Mouse (Mus musculus): ENCODE results near the gene Naip6. TPM values are rescaled to one million over a fixed set of nuclear protein-coding genes. Genes with fewer than 3 reads are reported as not detected.

The Naip6 gene
- total RNA-seq, 2 experiments from 2014 or later: 0.08 to 0.09 TPM

Other genes with a start within 250 kb of the Naip6 start
- gene Bdp1, start 213.6 kb downstream of the Naip6 start, total RNA-seq (2021): 10 to 100 TPM; 11.7 to 12.1 TPM
- 10 to 100 TPM; 11.0 to 12.7 TPM for gene Serf1, start 209.7 kb downstream of the Naip6 start, total RNA-seq (2021)
- gene Smn1, start 192.8 kb downstream of the Naip6 start, total RNA-seq (2021): 10 to 100 TPM; 16.6 to 16.9 TPM
- gene Naip2, start 115.6 kb downstream of the Naip6 start, total RNA-seq (2021): under 1 TPM in 1 of 2 experiments, not detected in 1; 0.08 TPM
- gene Naip5, start 71.4 kb downstream of the Naip6 start, total RNA-seq (2021): under 1 TPM; 0.08 to 0.13 TPM
- not detected for gene Naip1, start 135.2 kb upstream of the Naip6 start, total RNA-seq (2021)
- gene Gtf2h2, start 174.9 kb upstream of the Naip6 start, total RNA-seq (2021): 10 to 100 TPM; 21.9 to 26.2 TPM
- under 1 TPM; 0.18 to 0.51 TPM for gene Ocln, start 235.0 kb upstream of the Naip6 start, total RNA-seq (2021)

Measured in gastrocnemius, postnatal 14 days (tissue).